Mouse (Mus musculus) cerebellum, adult 2 months (tissue): ENCODE data around the gene Rhod. TPM values are rescaled to one million over a fixed set of nuclear protein-coding genes. Genes with fewer than 3 reads are reported as not detected.
A peak's percentile ranks its signal among the peaks of the same experiment; 100 is the strongest.

Source experiments
- DNase-seq, 2 experiments: peaks; one replicate each; pipeline ENCODE4 v3.0.0; 2021
- H3K27ac ChIP-seq: fragments of 200-500 bp; 2 replicates; pipeline ENCODE4 v1.5.1; 2012; ENCODE audit warnings: low read length, control low read depth, inconsistent platforms; ENCODE audit not compliant: insufficient read depth
- H3K27me3 ChIP-seq: fragments of 200-500 bp; 2 replicates; pipeline ENCODE4 v1.6.1; 2012; ENCODE audit warnings: inconsistent platforms, mild to moderate bottlenecking, low read length, moderate library complexity; ENCODE audit not compliant: control insufficient read depth, insufficient read depth
- H3K4me1 ChIP-seq: fragments of 200-500 bp; 2 replicates; pipeline ENCODE4 v1.6.1; 2011; ENCODE audit warnings: low read length; ENCODE audit not compliant: control insufficient read depth, insufficient read depth
- H3K4me3 ChIP-seq: fragments of 200-500 bp; replicated peaks from 2 replicates; pipeline ENCODE3; 2011; ENCODE audit warnings: mild to moderate bottlenecking, low read depth, low read length, control low read depth; ENCODE audit not compliant: insufficient read depth
- CTCF ChIP-seq: fragments of 200-500 bp; IDR thresholded peaks from 2 replicates; pipeline ENCODE4 v1.5.1; 2011; ENCODE audit warnings: low read depth, mild to moderate bottlenecking, control low read depth, low read length, moderate library complexity, borderline replicate concordance; ENCODE audit not compliant: insufficient read depth
- POLR2A ChIP-seq: fragments of 200-500 bp; IDR thresholded peaks from 2 replicates; pipeline ENCODE4 v1.6.1; 2011; ENCODE audit warnings: low read length, control low read depth, borderline replicate concordance; ENCODE audit not compliant: insufficient read depth
- WGBS: fragments of 180-500 bp; shearing (Covaris S2); methylation state at CpG from one replicate; pipeline ENCODE4 v1.1.7; 2018; 5-methylcytosine and 5-hydroxymethylcytosine counted together
- polyA plus RNA-seq: library from polyadenylated mRNA; depleted of rRNA; stranded (reverse); fragments of >200 nt; gene quantifications from 2 replicates; pipeline ENCODE4 v1.2.3, GENCODE M21; 2012

Rhod gene
- polyA plus RNA-seq, 1 experiment: 9.9 TPM

GRCm38 (mm10) chr19:4398630-4398948, 40.6 kb downstream of the Rhod start:
- 56% methylated on average over 8 of the region's 8 CpGs for WGBS
- TF ChIP-seq CTCF: no peak
- no peak for TF ChIP-seq POLR2A
- Histone ChIP-seq H3K4me3 (peak overlapping the region; percentile 90), H3K4me1 (no peaks in the 10 kb centered on the region), H3K27ac (no peak overlapping the region), H3K27me3 (no peaks in the 10 kb centered on the region)
- no peak for DNase-seq

DNA sequence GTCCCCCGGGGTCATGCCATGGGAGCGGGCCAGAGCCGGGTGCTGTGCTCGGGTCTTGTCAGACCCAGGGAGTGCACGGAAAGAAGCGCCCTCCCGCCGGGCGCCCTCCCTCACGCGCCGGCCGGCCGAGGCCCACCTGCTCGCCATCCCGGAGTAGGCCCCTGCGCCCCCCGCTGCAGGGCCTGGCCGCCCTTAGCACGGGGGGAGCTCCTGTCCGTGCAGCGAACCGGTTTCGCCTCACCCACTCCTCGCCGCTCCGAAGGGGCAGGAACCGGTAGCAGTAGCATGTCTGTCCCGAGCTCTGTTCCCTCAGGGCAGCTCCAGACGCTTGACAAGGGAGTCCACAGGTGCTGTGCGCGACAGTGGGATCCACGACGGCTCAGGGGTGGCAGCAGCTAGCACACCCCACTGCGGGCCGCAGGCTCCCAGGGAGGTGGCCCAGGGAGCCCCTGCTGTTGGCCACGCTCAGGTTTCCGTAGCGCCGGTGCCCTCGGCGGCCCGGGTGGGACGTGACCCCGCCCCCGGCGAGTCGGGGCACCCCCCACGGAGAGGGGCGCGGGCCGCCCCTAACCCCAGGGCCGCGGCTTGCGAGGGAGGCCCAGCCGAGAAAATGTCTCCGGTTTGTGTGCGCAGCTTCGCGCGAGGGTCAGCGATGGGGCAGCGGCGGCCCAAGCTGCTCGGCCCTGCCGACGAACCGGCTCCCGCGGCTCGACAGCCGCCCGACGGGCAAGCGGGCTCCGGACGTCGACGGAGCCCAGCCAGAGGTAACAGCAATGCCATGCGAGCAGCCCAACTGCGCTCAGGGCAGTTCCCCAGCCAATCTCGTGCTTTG, 41.2 kb downstream of the Rhod start, which contains the start of gene Kdm2a:
Gene Kdm2a (minus strand): TSS at position 488 of the 832 bp plus-strand sequence.
- peak; percentile 72 to 79 for DNase-seq
- H3K27ac ChIP-seq: peak within 1 kb of the TSS; percentile 59; the same call in 1 of the 2 replicates
- H3K4me1 ChIP-seq: no peaks in the 10 kb centered on the region
- peak within 1 kb of the TSS; percentile 90 for H3K4me3 ChIP-seq
- TF ChIP-seq CTCF (no peak), POLR2A (no peak)
- H3K27me3 ChIP-seq: no peaks in the 10 kb centered on the region
- 2% methylated on average over 81 of the region's 82 CpGs for WGBS

GRCm38 (mm10) chr19:4396998-4397797, 42.0 kb downstream of the Rhod start:
- H3K27me3 ChIP-seq: no peaks in the 10 kb centered on the region
- TF ChIP-seq POLR2A: peak; percentile 69
- no peak for TF ChIP-seq CTCF
- under 1% methylated on average over 75 of the region's 90 CpGs for WGBS

GRCm38 (mm10) chr19:4396081-4396997, 42.9 kb downstream of the Rhod start:
- Histone ChIP-seq H3K27ac (peak overlapping the region; percentile 77), H3K4me1 (no peaks in the 10 kb centered on the region), H3K4me3 (peak overlapping the region; percentile 74), H3K27me3 (no peaks in the 10 kb centered on the region)
- no peak for TF ChIP-seq CTCF
- no peak for TF ChIP-seq POLR2A
- peak; percentile 46 to 53 for DNase-seq
- WGBS: under 1% methylated on average over 78 of the region's 80 CpGs

More at GRCm38 (mm10) chr19:4396998-4397797, 42.0 kb downstream of the Rhod start:
- Histone ChIP-seq H3K4me1 (no peaks in the 10 kb centered on the region), H3K27ac (peak overlapping the region; percentile 77), H3K4me3 (peak overlapping the region; percentile 90)
- DNase-seq: peak; percentile 95 to 98

- no peaks in the 10 kb centered on the region for H3K27me3 ChIP-seq
- no peak for TF ChIP-seq POLR2A
- no peak for TF ChIP-seq CTCF
- no peak for DNase-seq
Observed at GRCm38 (mm10) chr19:4387276-4387675, 52.0 kb downstream of the Rhod start.

GRCm38 (mm10) chr19:4385026-4385425, 54.2 kb downstream of the Rhod start:
- H3K27ac ChIP-seq: no peak overlapping the region
- TF ChIP-seq POLR2A (no peak), CTCF (no peak)
- no peaks in the 10 kb centered on the region for H3K27me3 ChIP-seq
- WGBS: 80% methylated on average over 4 of the region's 4 CpGs
- DNase-seq: no peak
- H3K4me1 ChIP-seq: no peaks in the 10 kb centered on the region; the same call in 1 of the 2 replicates
- H3K4me3 ChIP-seq: no peak overlapping the region

More at GRCm38 (mm10) chr19:4387276-4387675, 52.0 kb downstream of the Rhod start:
- Histone ChIP-seq H3K27ac (no peak overlapping the region), H3K4me3 (no peak overlapping the region), H3K4me1 (no peaks in the 10 kb centered on the region; the same call in 1 of the 2 replicates)

- Histone ChIP-seq H3K4me3 (no peak overlapping the region), H3K27me3 (no peaks in the 10 kb centered on the region), H3K4me1 (no peaks in the 10 kb centered on the region; the same call in 1 of the 2 replicates), H3K27ac (no peak overlapping the region)
- no peak for TF ChIP-seq POLR2A
- TF ChIP-seq CTCF: no peak
- 26% methylated on average over 1 of the region's 1 CpGs for WGBS
- DNase-seq: no peak
Observed at GRCm38 (mm10) chr19:4384322-4384721, 54.9 kb downstream of the Rhod start.
